Mouse (Mus musculus): Measurements from ENCODE around the gene Eva1c.

The Eva1c gene

GRCm38 (mm10) chr16:90865652-90866051, 39.1 kb downstream of the Eva1c start:
- no peak for DNase-seq (ENCODE audit: low read depth)

DNA sequence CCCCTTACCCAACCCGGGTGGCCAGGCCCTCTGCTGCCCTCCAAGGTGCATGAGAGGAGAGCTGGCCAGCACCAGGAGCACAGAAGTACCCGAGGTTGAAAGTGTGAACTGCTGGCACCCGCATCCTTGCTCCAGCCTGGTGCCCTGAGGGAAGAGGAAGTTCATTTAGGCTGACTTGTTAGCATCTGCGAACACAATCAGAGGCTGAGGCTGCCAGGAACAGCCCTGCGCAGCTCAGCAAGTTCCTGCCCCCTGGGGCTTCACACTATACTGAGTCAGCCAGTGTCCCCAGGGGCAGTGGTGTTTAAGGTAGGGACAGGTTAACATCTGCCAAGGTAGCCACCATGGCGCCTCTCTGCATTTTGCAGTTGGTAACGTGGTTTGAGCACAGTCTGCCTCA, 41.6 kb downstream of the Eva1c start:
- no peak for DNase-seq (ENCODE audit: low read depth)

- DNase-seq (ENCODE audit: low read depth) = no peak
Measured at GRCm38 (mm10) chr16:90869361-90869760, 42.8 kb downstream of the Eva1c start.

DNA sequence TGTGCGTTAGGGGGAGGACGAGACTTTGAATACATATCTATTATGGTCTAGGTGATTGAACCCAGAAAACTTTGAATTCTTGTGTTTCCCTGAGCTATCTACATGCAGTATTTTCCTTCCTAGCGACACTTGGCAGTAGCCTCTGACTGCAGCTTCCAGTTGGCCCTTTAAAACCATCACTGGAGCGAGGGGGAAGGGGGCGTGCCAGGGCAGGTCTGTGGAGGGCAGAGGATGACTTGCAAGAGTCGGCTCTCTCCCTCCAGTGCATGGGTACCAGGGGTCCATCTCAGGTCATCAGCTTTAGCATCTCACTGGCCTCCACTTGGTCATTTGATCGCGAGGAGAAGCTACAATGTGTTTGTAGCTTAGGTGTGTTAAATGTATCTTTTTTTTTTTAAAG, 46.4 kb downstream of the Eva1c start:
- DNase-seq (ENCODE audit: low read depth) = no peak

GRCm38 (mm10) chr16:90874536-90874935, 48.0 kb downstream of the Eva1c start:
- DNase-seq (ENCODE audit: low read depth) = no peak

DNA sequence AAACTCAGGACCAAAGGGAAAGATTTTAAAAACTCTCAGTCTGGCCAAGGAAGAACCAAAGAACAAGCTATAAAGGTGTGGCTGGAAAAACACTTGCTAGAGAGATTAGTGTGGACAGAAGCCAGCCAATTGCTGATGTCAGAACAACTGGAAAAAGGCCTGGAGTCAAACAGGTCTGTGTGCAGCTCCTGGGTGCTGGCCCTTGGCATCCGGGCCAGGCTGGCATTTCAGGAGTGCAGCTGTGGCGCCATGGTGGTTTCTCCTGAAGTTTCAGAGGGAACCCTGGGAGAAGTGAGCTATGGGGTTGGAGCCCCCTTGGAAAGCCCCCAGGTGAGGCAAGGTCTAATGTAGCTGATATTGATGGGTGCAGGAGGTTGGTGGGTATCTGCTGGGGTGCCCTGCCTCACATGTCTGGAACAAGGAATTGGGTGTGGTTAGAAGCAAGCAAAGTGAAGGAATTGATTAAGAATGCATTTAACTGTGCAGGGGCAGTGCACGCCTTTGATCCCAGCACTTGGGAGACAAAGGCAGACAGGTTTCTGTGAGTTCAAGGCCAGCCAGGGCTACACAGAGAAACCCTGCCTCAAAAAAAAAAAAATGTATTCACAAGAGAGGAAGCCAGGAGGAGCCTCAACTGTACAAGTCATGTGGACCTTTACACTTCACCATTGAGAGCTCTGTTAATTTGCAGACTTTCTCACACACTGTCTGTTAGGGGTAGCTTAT, 51.8 kb downstream of the Eva1c start:
- no peak for DNase-seq (ENCODE audit: low read depth)

DNA sequence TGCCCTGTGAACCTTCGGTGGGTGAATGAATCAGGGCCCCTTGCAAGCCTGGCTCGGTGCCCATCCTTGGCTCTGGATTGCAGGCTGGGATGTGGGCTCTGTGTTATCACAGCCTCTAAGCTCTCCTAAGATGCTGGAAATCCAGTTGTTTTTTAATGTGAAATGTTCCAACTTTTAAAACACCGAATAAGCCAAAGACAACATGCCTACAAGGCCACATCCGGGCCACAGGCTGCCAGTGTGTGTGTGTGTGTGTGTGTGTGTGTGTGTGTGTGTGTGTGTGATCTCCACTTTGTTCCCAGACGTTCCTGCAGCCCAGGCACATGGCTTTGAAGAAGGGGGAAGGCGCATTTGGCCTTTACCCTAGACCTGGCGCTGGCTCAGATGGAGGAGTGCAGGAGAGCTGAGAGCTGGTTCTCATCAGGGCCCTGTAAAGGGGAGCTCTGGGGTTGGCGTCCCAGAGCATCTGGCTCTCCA, 56.0 kb downstream of the Eva1c start:
- no peak for DNase-seq (ENCODE audit: low read depth)

- no peak for DNase-seq (ENCODE audit: low read depth)
Measured at GRCm38 (mm10) chr16:90885351-90885750, 58.8 kb downstream of the Eva1c start.

DNA sequence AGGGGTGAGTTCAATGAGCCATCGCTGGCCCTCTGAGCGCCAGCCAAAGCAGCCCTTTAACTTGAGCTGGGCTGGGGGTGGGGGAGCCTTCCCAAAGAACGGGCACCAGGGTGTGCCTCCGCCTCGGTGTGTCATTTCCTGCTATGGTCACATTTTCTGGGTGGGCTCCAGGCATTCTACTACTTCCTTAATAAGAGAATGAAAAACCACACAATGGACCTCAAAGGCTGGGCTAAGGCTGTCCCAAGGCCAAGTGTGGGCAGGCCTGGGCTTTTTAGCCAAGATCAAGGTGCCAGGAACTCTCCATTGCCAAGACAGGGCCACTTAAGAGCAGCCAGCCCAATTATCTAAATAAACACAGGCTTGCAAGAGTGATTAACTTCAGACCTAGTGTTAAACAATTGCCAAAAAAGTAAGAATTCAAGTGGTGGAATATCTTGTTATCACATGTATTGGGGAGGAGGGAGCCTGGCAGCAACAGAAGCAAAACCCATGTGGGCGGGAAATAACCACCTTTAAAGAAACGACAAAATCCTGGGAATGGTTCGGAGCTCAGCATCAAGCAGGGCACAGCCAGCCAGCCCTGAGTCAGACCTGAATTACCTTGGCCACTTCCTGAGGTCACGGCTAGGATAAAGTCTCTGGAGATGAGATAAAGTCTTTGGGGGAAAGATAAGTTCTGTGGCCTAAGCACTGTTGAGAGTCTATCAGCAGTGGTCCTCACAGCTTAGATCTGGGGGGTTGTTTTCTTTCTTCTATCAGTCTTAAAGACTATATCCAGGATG, 59.5 kb downstream of the Eva1c start:
- DNase-seq (ENCODE audit: low read depth) = no peak

DNA sequence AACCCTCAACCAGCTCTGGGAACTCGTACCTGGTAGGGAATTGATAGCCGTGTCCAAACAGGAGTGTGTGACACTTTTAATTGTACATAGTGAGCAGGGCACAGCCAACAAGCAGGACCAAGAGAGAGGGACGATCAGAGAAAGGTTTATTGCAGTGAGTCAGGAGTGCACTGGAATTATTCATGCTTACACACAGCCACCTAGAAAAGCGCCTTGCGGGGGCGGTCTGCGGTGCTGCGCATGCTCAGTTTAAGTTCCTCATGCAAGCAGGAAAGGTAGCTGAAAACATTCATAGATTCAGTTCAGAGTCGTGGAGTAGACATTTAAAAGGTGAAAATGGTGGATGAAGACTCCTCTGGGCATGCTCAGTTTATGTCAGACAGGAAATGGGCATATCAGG, 64.2 kb downstream of the Eva1c start:
- DNase-seq (ENCODE audit: low read depth) = no peak

- DNase-seq (ENCODE audit: low read depth) = no peak
Measured at GRCm38 (mm10) chr16:90891601-90892000, 65.1 kb downstream of the Eva1c start.

GRCm38 (mm10) chr16:90892081-90892480, 65.6 kb downstream of the Eva1c start:
- DNase-seq (ENCODE audit: low read depth) = peak; percentile 6

DNA sequence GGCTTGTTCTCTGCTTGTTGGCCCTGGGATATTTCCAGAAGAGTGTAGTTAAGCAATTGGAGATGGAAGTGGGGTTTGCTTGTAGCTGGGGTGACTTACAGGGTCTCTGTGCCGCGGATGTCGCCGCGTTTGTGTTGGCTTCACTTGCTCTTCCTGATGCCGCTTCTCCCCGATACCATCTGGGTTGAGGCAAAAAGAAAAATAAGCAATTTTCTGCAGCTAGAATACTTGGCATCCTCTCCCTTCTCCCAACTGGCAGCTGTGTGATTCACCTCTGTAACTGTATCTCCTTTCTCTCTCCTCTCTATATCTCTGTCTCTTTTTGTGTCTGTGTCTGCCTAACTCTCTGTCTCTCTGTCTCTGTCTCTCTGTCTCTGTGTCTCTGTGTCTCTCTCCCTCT, 66.5 kb downstream of the Eva1c start:
- no peak for DNase-seq (ENCODE audit: low read depth)

GRCm38 (mm10) chr16:90893792-90894191, 67.3 kb downstream of the Eva1c start:
- DNase-seq (ENCODE audit: low read depth) = peak; percentile 15

DNA sequence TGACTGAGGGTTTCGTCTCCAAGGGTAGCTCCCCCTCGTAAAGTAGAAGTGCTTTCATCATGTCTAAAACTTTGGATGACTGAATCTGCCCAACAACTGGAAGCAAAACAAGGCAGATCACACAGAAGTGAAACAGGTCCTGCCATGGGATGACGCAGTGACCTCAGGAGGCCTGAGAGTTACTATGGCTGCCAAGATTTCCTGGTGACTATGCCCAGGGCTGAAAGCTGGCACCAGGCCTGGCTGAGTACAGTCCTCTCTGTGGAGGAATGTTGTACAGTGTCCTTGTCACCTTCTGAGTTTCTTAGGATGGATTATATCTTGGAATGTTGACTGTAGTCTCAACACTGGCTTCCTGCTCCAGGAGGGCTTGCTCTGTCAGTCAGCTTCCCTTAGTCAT, 71.1 kb downstream of the Eva1c start:
- no peak for DNase-seq (ENCODE audit: low read depth)

DNA sequence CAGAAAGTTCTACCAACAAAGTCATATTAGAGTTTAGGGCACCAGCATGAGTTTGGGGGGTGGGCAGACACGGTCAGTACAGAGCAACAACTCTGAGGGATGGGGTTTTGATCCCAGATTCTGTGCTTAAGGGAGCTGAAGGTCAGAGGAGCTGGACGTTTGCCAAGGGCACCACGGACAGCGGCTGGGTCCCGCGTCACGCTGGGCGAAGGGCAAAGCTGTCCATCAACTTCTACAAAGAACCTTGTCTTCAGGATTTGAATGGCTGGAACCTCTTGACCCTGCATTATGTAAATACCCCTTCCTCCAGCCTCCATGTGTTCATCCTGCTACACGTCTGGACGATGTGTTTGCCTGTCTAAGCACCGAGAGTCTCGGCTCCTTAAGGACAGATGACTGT, 73.0 kb downstream of the Eva1c start:
- no peak for DNase-seq (ENCODE audit: low read depth)

DNA sequence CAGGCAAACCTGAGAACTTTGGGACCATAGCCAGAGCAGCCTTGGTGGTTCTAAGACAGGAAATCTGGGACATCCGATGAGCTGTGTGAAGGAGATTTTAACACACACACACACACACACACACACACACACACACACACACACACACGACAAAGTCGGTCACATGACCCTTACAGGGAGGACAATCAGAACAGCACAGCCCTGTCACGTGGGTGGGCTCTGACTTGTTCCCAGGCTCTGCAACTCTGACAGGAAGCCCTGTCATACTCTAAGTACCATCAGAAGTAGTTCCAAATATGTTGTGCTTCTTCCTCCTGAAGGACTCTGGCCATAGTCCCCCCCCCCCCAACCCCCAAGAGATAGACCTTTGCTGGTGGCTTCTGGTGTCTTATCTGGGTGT, 74.8 kb downstream of the Eva1c start:
- DNase-seq (ENCODE audit: low read depth) = no peak

DNA sequence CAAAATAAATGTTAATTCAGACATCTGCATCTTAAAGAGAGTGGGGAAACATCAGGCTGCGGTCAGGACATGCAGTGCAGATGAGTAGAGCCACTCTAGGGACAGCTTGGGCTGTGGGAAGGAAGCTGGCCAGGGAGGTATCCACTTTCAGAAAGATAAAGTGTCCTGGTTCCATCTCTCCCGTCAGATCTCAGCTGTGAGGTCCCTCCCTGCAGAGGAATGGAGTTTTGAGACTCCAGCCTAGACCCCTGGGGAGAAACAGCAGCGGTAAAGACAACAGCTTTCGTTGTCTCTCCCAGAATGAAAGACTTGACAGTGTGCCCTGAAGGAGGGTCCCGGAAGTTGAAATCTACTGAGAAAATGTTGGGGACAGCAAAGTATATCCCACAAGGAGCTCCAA, 76.8 kb downstream of the Eva1c start:
- DNase-seq (ENCODE audit: low read depth) = no peak

GRCm38 (mm10) chr16:90907250-90907649, 80.7 kb downstream of the Eva1c start:
- no peak for DNase-seq (ENCODE audit: low read depth)

GRCm38 (mm10) chr16:90910855-90911533, 84.5 kb downstream of the Eva1c start:
- DNase-seq (ENCODE audit: low read depth) = no peak

DNA sequence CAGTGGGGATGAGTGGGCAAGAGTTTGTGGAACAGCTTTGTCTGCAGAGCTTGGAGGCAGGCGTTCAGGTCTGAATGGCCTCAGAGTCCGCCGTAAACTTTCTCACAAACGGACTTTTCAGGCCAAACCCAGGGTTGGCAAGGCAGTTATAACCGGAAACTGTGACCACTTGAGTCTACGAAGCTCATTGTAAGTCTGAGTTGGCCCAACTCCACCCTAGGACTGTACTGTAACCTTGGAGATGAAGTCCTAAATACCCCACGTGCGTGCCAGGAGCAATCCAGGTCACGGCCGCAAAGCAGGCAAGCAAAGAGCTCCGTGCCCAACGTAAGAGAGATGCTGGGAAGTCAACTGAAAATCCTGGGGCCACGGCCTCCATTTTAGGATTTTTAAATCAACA, 85.2 kb downstream of the Eva1c start:
- no peak for DNase-seq (ENCODE audit: low read depth)

- no peak for DNase-seq (ENCODE audit: low read depth)
Measured at GRCm38 (mm10) chr16:90916040-90916481, 89.5 kb downstream of the Eva1c start.

DNA sequence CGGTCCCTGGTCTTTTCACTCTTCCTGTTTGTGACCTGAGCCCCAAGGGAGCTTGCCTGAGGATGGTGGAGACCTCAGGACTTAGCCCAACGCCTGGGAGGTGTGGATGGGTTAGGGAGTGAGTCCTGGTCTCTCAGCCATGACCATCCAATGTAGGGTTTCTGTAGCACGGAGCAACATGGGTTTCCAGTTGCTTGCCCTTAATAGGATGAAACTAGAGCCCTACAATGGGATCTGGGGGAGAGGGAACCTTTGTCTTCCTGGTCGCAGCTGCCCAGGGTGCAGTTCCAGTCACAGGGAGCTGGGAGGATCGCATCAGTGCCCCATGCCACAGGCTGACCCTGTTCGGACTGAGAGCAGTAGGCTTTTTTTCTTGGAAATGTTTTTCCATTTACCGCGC, 90.6 kb downstream of the Eva1c start:
- no peak for DNase-seq (ENCODE audit: low read depth)
